Mouse (Mus musculus) liver, adult 2 months (tissue): ENCODE results near the gene Atrn.

Source experiments
- CTCF ChIP-seq: fragments of 200-500 bp; IDR thresholded peaks from 2 replicates; pipeline ENCODE4 v1.5.1; 2011; ENCODE audit warnings: low read depth, low read length, control low read depth
- POLR2A ChIP-seq: fragments of 200-500 bp; IDR thresholded peaks from 2 replicates; pipeline ENCODE4 v1.6.1; 2011; ENCODE audit warnings: low read length, control low read depth; ENCODE audit not compliant: insufficient read depth; ENCODE audit errors: extremely low read depth

- TF ChIP-seq POLR2A (no peak), CTCF (no peak)
These were observed 86.5 kb downstream of the Atrn start for GRCm38 (mm10) chr2:130992818-130993217.
